Mouse (Mus musculus): ENCODE data around the gene Syt8. TPM values are rescaled to one million over a fixed set of nuclear protein-coding genes. Genes with fewer than 3 reads are reported as not detected.
A peak's percentile ranks its signal among the peaks of the same experiment; 100 is the strongest.
"Not testable (repeated sequence)": the region's sequence is repeated elsewhere in the genome, so short reads cannot be mapped to it uniquely, and the experiment has no call there.

Gene Syt8
- total RNA-seq, 2 experiments from 2014 or later, result not detected

- DNase-seq; intact Hi-C loops (cut with DNase I): not testable (repeated sequence)
These were observed 29.5 kb upstream of the Syt8 start for GRCm38 (mm10) chr7:142405134-142405533.

- no peak for DNase-seq
- intact Hi-C loops (cut with DNase I), result no loop called here
These were observed 26.7 kb upstream of the Syt8 start for GRCm38 (mm10) chr7:142407935-142408334.

GRCm38 (mm10) chr7:142408686-142409085, 26.0 kb upstream of the Syt8 start:
- no peak for DNase-seq
- intact Hi-C loops (cut with DNase I), result no loop called here

GRCm38 (mm10) chr7:142409603-142410002, 25.0 kb upstream of the Syt8 start:
- no peak for DNase-seq
- intact Hi-C loops (cut with DNase I), result no loop called here

GRCm38 (mm10) chr7:142413285-142413684, 21.4 kb upstream of the Syt8 start:
- DNase-seq, result no peak
- intact Hi-C loops (cut with DNase I), result no loop called here

- intact Hi-C loops (cut with DNase I), result no loop called here
- no peak for DNase-seq
These were observed 19.3 kb upstream of the Syt8 start for GRCm38 (mm10) chr7:142415314-142415713.

GRCm38 (mm10) chr7:142416225-142416624, 18.4 kb upstream of the Syt8 start:
- intact Hi-C loops (cut with DNase I), result no loop called here
- no peak for DNase-seq

GRCm38 (mm10) chr7:142418027-142418426, 16.6 kb upstream of the Syt8 start:
- no peak for DNase-seq
- intact Hi-C loops (cut with DNase I), result no loop called here

- no peak for DNase-seq
- intact Hi-C loops (cut with DNase I), result no loop called here
These were observed 16.0 kb upstream of the Syt8 start for GRCm38 (mm10) chr7:142418679-142419078.

- intact Hi-C loops (cut with DNase I), result no loop called here
- DNase-seq, result no peak
These were observed 14.8 kb upstream of the Syt8 start for GRCm38 (mm10) chr7:142419887-142420286.

GRCm38 (mm10) chr7:142421826-142422225, 12.8 kb upstream of the Syt8 start:
- intact Hi-C loops (cut with DNase I), result no loop called here
- DNase-seq, result no peak

GRCm38 (mm10) chr7:142425641-142426213, 8.9 kb upstream of the Syt8 start:
- peak; percentile 51 to 59 for DNase-seq
- intact Hi-C loops (cut with DNase I), result no loop called here

GRCm38 (mm10) chr7:142428213-142428612, 6.4 kb upstream of the Syt8 start:
- intact Hi-C loops (cut with DNase I), result no loop called here
- peak; percentile 44 to 53 for DNase-seq

- intact Hi-C loops (cut with DNase I), result loop anchor here (5.0 kb wide), 1 partner anchor 58 kb away; the partner anchor contains the start of gene Ifitm10
- peak; percentile 43 to 62 for DNase-seq
These were observed 4.4 kb upstream of the Syt8 start for GRCm38 (mm10) chr7:142430160-142430678.

- DNase-seq, result no peak
- intact Hi-C loops (cut with DNase I), result loop anchor here (5.0 kb wide), 1 partner anchor 59 kb away; the partner anchor contains the start of gene Ifitm10
These were observed 3.5 kb upstream of the Syt8 start for GRCm38 (mm10) chr7:142431106-142431505.

- intact Hi-C loops (cut with DNase I), result loop anchor here (5.0 kb wide), 1 partner anchor 61 kb away; the partner anchor contains the start of gene Ifitm10
- no peak for DNase-seq
These were observed 1.0 kb upstream of the Syt8 start for GRCm38 (mm10) chr7:142433623-142434022.

- intact Hi-C loops (cut with DNase I), result loop anchor here (1.0 to 5.0 kb wide), 2 partner anchors 101 to 118 kb away; no protein-coding TSS in a partner anchor
- peak; percentile 66 to 86 for DNase-seq
These were observed 874 bp downstream of the Syt8 start for GRCm38 (mm10) chr7:142435524-142435923.

- intact Hi-C loops (cut with DNase I), result loop anchor here (5.0 kb wide), 1 partner anchor 120 kb away; no protein-coding TSS in a partner anchor
- no peak for DNase-seq
These were observed 2.7 kb downstream of the Syt8 start for GRCm38 (mm10) chr7:142437324-142437723.

GRCm38 (mm10) chr7:142439966-142440365, 5.3 kb downstream of the Syt8 start:
- DNase-seq, result no peak
- intact Hi-C loops (cut with DNase I), result loop anchor here (1.0 to 5.0 kb wide), 5 partner anchors 57 to 232 kb away; no protein-coding TSS in a partner anchor

GRCm38 (mm10) chr7:142440657-142441114, 6.0 kb downstream of the Syt8 start:
- peak; percentile 59 to 79 for DNase-seq
- intact Hi-C loops (cut with DNase I), result loop anchor here (1.0 to 5.0 kb wide), 4 partner anchors 57 to 232 kb away; no protein-coding TSS in a partner anchor

- DNase-seq, result no peak
- intact Hi-C loops (cut with DNase I), result loop anchor here (2.0 to 5.0 kb wide), 3 partner anchors 96 to 231 kb away; no protein-coding TSS in a partner anchor
These were observed 6.9 kb downstream of the Syt8 start, which contains the start of gene Tnni2 for GRCm38 (mm10) chr7:142441585-142441984. Tnni2 (plus strand) TSS chr7:142441808.
